Mouse (Mus musculus): ENCODE measurements at regions not wholly inside any gene's neighbourhood (a gene's known extent, or its start where the extent isn't known, plus 50 kb on each side); places are given as distances from the start of the nearest gene placed in this dataset.

DNA sequence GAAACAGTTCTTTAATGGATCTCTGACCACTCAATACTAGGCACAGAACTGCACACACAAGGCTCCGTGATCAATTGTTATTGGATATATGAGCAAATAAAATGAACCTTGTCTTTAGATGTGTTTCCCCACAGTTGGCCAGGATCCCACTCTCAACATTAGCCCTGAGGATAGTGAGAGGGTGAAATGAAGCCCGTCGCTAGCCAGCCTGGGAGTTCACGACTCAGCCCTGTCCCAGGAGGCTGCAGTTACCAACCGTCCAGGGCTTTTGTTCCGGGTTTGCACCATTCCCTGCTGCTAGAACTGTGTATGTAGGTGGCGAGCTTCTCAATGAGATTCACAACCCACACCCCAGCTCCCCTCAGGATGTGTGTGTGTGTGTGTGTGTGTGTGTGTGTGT is 130.3 kb downstream of the Plpp3 start:
- Histone ChIP-seq H3ac (ENCODE audit: control insufficient read depth, insufficient read length) (no peak overlapping the region), H3K27me3 (ENCODE audit: control insufficient read depth, insufficient read depth, insufficient read length) (no peaks in the 10 kb centered on the region), H3K79me2 (ENCODE audit: control insufficient read depth, insufficient read depth) (no peaks in the 10 kb centered on the region), H3K4me3 (no peak overlapping the region), H3K36me3 (ENCODE audit: control insufficient read depth, insufficient read depth) (no peaks in the 10 kb centered on the region), H3K4me2 (ENCODE audit: low read depth) (no peak overlapping the region)
- TF ChIP-seq CEBPB (IDR thresholded peaks at IDR 0.05; ENCODE audit: insufficient read depth, poor library complexity, severe bottlenecking): no peak
- no peak for TF ChIP-seq E2F4 (IDR thresholded peaks at IDR 0.05; ENCODE audit: insufficient read depth)

DNA sequence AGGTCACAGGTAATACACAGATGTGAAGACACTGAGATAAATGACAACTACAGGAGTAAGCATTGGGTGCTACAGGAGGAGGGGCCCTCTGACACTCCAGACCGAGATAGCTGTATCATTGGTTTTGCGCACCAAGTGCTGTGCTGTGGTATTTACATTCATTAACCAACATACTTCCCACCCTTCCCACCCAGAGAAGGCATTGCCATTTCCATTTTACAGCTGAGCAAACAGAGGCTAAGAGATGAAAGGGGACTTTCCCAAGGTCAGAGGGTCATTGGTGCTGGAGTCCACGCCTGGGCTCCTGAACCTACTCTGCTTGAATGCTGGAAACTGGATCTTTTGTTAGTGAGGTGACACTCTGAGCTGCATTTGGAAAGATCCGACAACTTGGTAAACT is 132.5 kb downstream of the Plpp3 start:
- Histone ChIP-seq H3K79me2 (ENCODE audit: control insufficient read depth, insufficient read depth) (no peaks in the 10 kb centered on the region), H3K4me2 (ENCODE audit: low read depth) (no peak overlapping the region), H3K4me3 (no peak overlapping the region), H3ac (ENCODE audit: control insufficient read depth, insufficient read length) (no peak overlapping the region), H3K27me3 (ENCODE audit: control insufficient read depth, insufficient read depth, insufficient read length) (no peaks in the 10 kb centered on the region), H3K36me3 (ENCODE audit: control insufficient read depth, insufficient read depth) (no peaks in the 10 kb centered on the region)
- TF ChIP-seq MYOG (IDR thresholded peaks at IDR 0.05; ENCODE audit: control insufficient read depth in 1 of 3, insufficient read depth in 1 of 3, insufficient read length in 2 of 3, low read depth in 2 of 3): no peak
- no peak for TF ChIP-seq SRF (IDR thresholded peaks at IDR 0.05; ENCODE audit: control insufficient read depth, insufficient read length, low read depth)
- no peak for TF ChIP-seq E2F4 (IDR thresholded peaks at IDR 0.05; ENCODE audit: insufficient read depth)
- TF ChIP-seq TCF3 (IDR thresholded peaks at IDR 0.05; ENCODE audit: insufficient read length, low read depth): no peak
- TF ChIP-seq USF1 (IDR thresholded peaks at IDR 0.05; ENCODE audit: low read depth): no peak
- TF ChIP-seq MYOD1 (IDR thresholded peaks at IDR 0.05; ENCODE audit: control insufficient read depth in 1 of 3, insufficient read length in 2 of 3, low read depth in 2 of 3): no peak
- TF ChIP-seq REST (IDR thresholded peaks at IDR 0.05; ENCODE audit: insufficient read depth, insufficient read length): no peak
- no peak for TF ChIP-seq MAX (IDR thresholded peaks at IDR 0.05; ENCODE audit: low read depth)
- TF ChIP-seq CEBPB (IDR thresholded peaks at IDR 0.05; ENCODE audit: insufficient read depth, poor library complexity, severe bottlenecking): no peak

DNA sequence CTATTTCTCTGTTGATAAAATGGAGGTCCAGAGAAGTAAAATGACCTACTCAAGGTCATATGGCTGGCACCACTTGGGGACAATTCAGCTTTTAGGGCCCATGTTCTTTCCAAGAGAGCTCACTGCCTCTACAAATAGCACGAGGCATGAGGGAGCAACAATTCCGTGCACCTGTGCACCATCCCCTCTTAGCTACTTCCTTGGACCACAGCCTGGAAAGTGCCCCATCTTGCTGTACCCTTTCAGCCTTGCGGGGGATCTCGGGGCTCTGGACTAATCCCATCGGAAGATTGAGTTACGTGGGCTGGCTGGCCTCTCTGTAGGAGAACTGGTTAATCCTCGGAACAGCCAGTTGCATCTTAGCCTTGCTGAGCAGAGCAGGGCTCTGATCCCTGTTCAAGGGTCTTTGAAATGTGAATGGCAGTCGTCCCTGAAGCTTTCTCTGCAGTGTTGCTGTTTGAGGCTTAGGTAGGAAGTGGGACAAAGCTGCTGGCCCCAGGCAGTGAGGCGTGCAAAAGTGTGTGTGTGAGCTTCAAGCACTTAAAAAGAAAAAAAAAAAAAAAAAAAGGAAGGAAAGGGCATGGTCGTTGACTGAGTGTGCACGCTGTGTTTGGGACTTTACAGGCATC is 133.8 kb downstream of the Plpp3 start:
- no peak overlapping the region for H3K4me2 ChIP-seq (ENCODE audit: low read depth)
- no peaks in the 10 kb centered on the region for H3K79me2 ChIP-seq (ENCODE audit: control insufficient read depth, insufficient read depth)
- no peak overlapping the region for H3K4me3 ChIP-seq
- TF ChIP-seq TCF12 (IDR thresholded peaks at IDR 0.05; ENCODE audit: insufficient read depth, poor library complexity, severe bottlenecking): no peak
- peak in 1 of 3 experiments; percentile 30 for TF ChIP-seq MYOG (IDR thresholded peaks at IDR 0.05; ENCODE audit: control insufficient read depth in 1 of 3, insufficient read depth in 1 of 3, insufficient read length in 2 of 3, low read depth in 2 of 3)
- peak in 1 of 3 experiments; percentile 87 for TF ChIP-seq MYOD1 (IDR thresholded peaks at IDR 0.05; ENCODE audit: control insufficient read depth in 1 of 3, insufficient read length in 2 of 3, low read depth in 2 of 3)
- no peaks in the 10 kb centered on the region for H3K36me3 ChIP-seq (ENCODE audit: control insufficient read depth, insufficient read depth)
- H3K27me3 ChIP-seq (ENCODE audit: control insufficient read depth, insufficient read depth, insufficient read length): no peaks in the 10 kb centered on the region
- H3ac ChIP-seq (ENCODE audit: control insufficient read depth, insufficient read length): no peak overlapping the region

DNA sequence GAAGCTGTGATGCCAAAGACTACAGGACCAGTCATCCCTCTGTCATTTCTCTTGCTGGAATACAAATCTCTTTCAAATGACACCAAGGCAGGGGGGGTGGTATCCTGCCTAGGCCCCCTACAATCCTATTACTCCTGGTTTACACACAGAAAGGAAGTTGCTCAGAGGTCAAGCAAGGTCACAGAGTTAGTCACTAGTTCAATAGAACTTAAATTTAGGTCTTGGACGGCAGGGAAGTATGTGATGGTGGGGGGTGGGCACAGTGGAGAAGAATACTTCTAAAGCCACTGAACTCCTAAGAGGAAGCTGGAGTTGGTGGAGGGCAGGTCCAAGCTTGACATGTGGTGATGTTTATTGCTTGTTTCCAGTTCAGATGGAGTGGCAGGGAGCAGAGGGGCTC is 134.4 kb downstream of the Plpp3 start:
- Histone ChIP-seq H3K79me2 (ENCODE audit: control insufficient read depth, insufficient read depth) (no peaks in the 10 kb centered on the region), H3K4me2 (ENCODE audit: low read depth) (no peak overlapping the region), H3ac (ENCODE audit: control insufficient read depth, insufficient read length) (no peak overlapping the region), H3K4me3 (no peak overlapping the region), H3K27me3 (ENCODE audit: control insufficient read depth, insufficient read depth, insufficient read length) (no peaks in the 10 kb centered on the region), H3K36me3 (ENCODE audit: control insufficient read depth, insufficient read depth) (no peaks in the 10 kb centered on the region)
- TF ChIP-seq REST (IDR thresholded peaks at IDR 0.05; ENCODE audit: insufficient read depth, insufficient read length) (no peak), CEBPB (IDR thresholded peaks at IDR 0.05; ENCODE audit: insufficient read depth, poor library complexity, severe bottlenecking) (no peak), USF1 (IDR thresholded peaks at IDR 0.05; ENCODE audit: low read depth) (no peak), SRF (IDR thresholded peaks at IDR 0.05; ENCODE audit: control insufficient read depth, insufficient read length, low read depth) (no peak), MYOD1 (IDR thresholded peaks at IDR 0.05; ENCODE audit: control insufficient read depth in 1 of 3, insufficient read length in 2 of 3, low read depth in 2 of 3) (no peak), TCF12 (IDR thresholded peaks at IDR 0.05; ENCODE audit: insufficient read depth, poor library complexity, severe bottlenecking) (no peak), MAX (IDR thresholded peaks at IDR 0.05; ENCODE audit: low read depth) (no peak), POLR2AphosphoS2 (IDR thresholded peaks at IDR 0.05; ENCODE audit: insufficient read length, low read depth) (no peak), TCF3 (IDR thresholded peaks at IDR 0.05; ENCODE audit: insufficient read length, low read depth) (no peak), MYOG (IDR thresholded peaks at IDR 0.05; ENCODE audit: control insufficient read depth in 1 of 3, insufficient read depth in 1 of 3, insufficient read length in 2 of 3, low read depth in 2 of 3) (no peak)

DNA sequence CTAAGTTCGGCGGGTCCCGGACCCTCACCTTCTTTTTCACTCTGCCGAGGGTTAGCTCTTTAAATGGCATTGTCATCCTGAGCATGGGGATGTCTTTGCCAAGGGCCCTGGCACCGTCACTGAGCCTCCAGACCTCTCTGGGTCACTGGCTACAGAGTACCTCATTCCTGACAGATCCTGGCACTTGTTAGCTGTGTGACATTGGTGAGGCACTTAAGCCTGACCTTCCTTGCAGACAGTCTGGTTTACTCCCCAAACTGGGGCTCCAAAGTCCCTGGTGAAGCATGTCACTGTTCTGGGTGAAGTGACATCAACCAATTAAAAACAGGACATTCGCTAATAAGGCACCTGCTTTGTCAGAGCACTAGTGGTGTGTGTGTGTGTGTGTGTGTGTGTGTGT is 142.2 kb downstream of the Plpp3 start:
- Histone ChIP-seq H3K27me3 (ENCODE audit: control insufficient read depth, insufficient read depth, insufficient read length) (no peaks in the 10 kb centered on the region), H3K4me3 (no peak overlapping the region), H3K79me2 (ENCODE audit: control insufficient read depth, insufficient read depth) (no peaks in the 10 kb centered on the region), H3K4me2 (ENCODE audit: low read depth) (no peak overlapping the region), H3ac (ENCODE audit: control insufficient read depth, insufficient read length) (no peak overlapping the region), H3K36me3 (ENCODE audit: control insufficient read depth, insufficient read depth) (no peaks in the 10 kb centered on the region)
- TF ChIP-seq SRF (IDR thresholded peaks at IDR 0.05; ENCODE audit: control insufficient read depth, insufficient read length, low read depth): no peak
- TF ChIP-seq POLR2A (IDR thresholded peaks at IDR 0.05; ENCODE audit: insufficient read length, low read depth): no peak
- no peak for TF ChIP-seq REST (IDR thresholded peaks at IDR 0.05; ENCODE audit: insufficient read depth, insufficient read length)
- no peak for TF ChIP-seq TCF3 (IDR thresholded peaks at IDR 0.05; ENCODE audit: insufficient read length, low read depth)
- TF ChIP-seq POLR2AphosphoS2 (IDR thresholded peaks at IDR 0.05; ENCODE audit: insufficient read length, low read depth): no peak

Data from myocyte (in vitro differentiated cells).